Mouse (Mus musculus): Measurements from ENCODE around the gene Gm9964. TPM values are rescaled to one million over a fixed set of nuclear protein-coding genes. Genes with fewer than 3 reads are reported as not detected.
A peak's percentile ranks its signal among the peaks of the same experiment; 100 is the strongest.

The Gm9964 gene
- polyA plus RNA-seq (2016; fragmentation: Nextera tagmentation; extraction: Ambion mirVana) = not detected in 2 replicates

DNA sequence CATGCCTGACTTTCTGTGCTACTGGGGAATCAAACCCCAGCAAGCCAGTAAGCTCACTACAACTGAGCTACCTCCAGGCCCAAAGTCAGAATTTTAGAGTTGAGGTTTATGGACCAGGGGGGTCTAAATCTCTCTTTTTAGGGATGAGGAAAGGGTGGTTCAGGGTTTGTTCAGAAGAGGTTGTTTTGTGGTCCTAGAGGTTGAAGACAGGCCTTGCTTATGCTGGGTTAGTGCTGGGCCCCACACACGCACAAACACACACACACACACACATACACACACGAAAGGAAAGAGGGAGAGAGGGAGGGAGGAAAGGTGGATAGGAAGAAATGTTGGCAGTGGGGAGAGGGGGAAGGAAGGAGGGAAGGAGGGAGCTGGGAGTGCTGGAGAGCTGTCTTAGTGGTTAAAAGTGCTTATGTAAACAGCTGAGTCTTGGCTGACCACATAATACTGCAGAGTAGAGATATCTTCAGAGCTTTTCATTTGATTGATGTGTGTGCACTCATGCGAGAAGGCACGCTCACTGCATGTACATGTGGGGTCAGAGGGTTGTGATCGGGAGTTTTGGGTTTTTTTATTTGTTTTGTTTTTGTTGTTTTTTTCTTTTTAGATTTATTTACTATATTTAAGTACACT lies at the start of gene Gm9964:
Gene Gm9964 (minus strand): TSS at position 51 of the 636 bp plus-strand sequence.
- no peak for ATAC-seq
- H3K9ac ChIP-seq = no peak within 1 kb of the TSS
- 31% methylated on average over 5 of the region's 5 CpGs for WGBS (ENCODE audit: insufficient replicate concordance)

DNA sequence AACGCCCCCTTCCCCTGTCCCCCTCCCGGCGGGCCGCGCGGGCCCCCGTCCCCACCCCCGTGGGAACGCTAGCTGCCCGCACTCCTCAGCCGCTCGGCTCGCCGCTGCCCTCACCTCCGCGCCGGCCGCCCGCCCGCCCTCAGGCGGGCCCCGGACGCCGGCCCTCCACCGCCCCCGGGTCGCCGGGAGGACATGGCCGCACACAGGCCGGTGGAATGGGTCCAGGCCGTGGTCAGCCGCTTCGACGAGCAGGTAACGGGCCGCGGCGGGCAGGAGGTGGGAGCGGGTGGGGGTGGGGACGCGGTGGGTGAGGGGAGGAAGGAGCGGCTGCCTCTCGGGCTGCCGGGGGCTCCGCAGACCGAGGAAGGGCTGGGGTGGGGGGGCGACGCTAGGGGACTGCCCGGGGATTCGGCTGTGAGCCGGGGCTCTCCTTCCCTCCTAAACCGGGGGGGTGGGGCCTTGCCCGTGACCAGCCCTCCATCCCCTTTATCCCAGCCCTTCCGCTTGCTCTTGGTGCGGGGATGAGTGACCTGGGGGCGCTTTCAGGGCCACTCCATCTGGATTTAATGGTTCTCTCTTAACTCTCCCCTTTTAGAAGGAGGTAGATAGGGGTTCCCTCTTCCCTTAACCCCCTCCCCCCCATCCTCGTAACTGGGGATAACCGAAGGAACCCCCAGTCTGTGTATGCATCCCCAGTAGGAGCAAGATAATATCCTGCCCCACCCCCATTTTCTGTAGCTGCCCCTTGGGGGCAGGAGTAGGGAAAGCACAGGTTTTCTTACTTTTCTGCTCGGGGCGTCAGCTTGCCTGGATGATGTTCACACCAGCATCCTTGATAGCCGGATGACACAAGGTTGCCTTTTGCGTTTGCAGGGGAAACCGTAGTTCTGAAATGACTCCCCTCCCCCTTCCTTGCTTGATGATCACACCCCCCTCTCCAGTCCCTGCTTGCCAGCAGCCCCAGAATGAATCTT lies 43.4 kb upstream of the Gm9964 start:
- Histone ChIP-seq H3K27me3 (replicated peaks) (no peaks in the 10 kb centered on the region), H3K4me3 (peak overlapping the region; percentile 99), H3K27ac (peak overlapping the region; percentile 81), H3K9ac (peak overlapping the region; percentile 97), H3K4me2 (peak overlapping the region; percentile 98), H3K9me3 (replicated peaks) (no peaks in the 10 kb centered on the region), H3K4me1 (peaks cover 23% of the 10 kb centered on the region), H3K36me3 (no peaks in the 10 kb centered on the region)
- WGBS (ENCODE audit: insufficient replicate concordance) = 2% methylated on average over 34 of the region's 63 CpGs
- ATAC-seq = peak; percentile 70

More for the DNA sequence above, at the start of gene Gm9964:
- Histone ChIP-seq H3K4me2 (no peak within 1 kb of the TSS), H3K36me3 (no peaks in the 10 kb centered on the region), H3K27me3 (replicated peaks) (no peaks in the 10 kb centered on the region), H3K4me3 (no peak within 1 kb of the TSS), H3K4me1 (0 out of 2 replicates have a peak, but pooled peaks cover 3% of the 10 kb centered on the region), H3K9me3 (replicated peaks) (no peaks in the 10 kb centered on the region), H3K27ac (no peak within 1 kb of the TSS)

GRCm38 (mm10) chr11:79339234-79339807 lies 42.6 kb upstream of the Gm9964 start, which contains the start of gene Nf1:
TSS of gene Nf1 (plus strand) at chr11:79339693.
- under 1% methylated on average over 47 of the region's 49 CpGs for WGBS (ENCODE audit: insufficient replicate concordance)
- peak; percentile 86 for ATAC-seq
- H3K27ac ChIP-seq = peak within 1 kb of the TSS; percentile 81

GRCm38 (mm10) chr11:79338621-79339020 lies 41.9 kb upstream of the Gm9964 start:
- Histone ChIP-seq H3K27ac (0 out of 2 replicates have a peak overlapping the region, but pooled peaks have one; percentile 81), H3K4me3 (peak overlapping the region; percentile 99), H3K9me3 (replicated peaks) (no peaks in the 10 kb centered on the region), H3K4me1 (peaks cover 23% of the 10 kb centered on the region), H3K27me3 (replicated peaks) (no peaks in the 10 kb centered on the region), H3K36me3 (no peaks in the 10 kb centered on the region), H3K9ac (peak overlapping the region; percentile 97), H3K4me2 (peak overlapping the region; percentile 98)
- ATAC-seq = no peak
- WGBS (ENCODE audit: insufficient replicate concordance) = 36% methylated on average over 4 of the region's 4 CpGs

More at GRCm38 (mm10) chr11:79339234-79339807, 42.6 kb upstream of the Gm9964 start, which contains the start of gene Nf1:
- H3K9me3 ChIP-seq (replicated peaks) = no peaks in the 10 kb centered on the region
- peak within 1 kb of the TSS; percentile 97 for H3K9ac ChIP-seq
- peak within 1 kb of the TSS; percentile 99 for H3K4me3 ChIP-seq
- H3K4me1 ChIP-seq = peaks cover 23% of the 10 kb centered on the region
- H3K36me3 ChIP-seq = no peaks in the 10 kb centered on the region
- no peaks in the 10 kb centered on the region for H3K27me3 ChIP-seq (replicated peaks)
- peak within 1 kb of the TSS; percentile 98 for H3K4me2 ChIP-seq

- no peak overlapping the region for H3K27ac ChIP-seq
- peaks cover 23% of the 10 kb centered on the region for H3K4me1 ChIP-seq
- H3K9me3 ChIP-seq (replicated peaks) = no peaks in the 10 kb centered on the region
- no peaks in the 10 kb centered on the region for H3K36me3 ChIP-seq
- 77% methylated on average over 5 of the region's 5 CpGs for WGBS (ENCODE audit: insufficient replicate concordance)
- no peaks in the 10 kb centered on the region for H3K27me3 ChIP-seq (replicated peaks)
- no peak overlapping the region for H3K4me3 ChIP-seq
- H3K4me2 ChIP-seq = no peak overlapping the region
- ATAC-seq = no peak
- H3K9ac ChIP-seq = no peak overlapping the region
Observed at GRCm38 (mm10) chr11:79336722-79337267, 40.1 kb upstream of the Gm9964 start.

- H3K4me3 ChIP-seq = no peak overlapping the region
- WGBS (ENCODE audit: insufficient replicate concordance) = 86% methylated on average over 6 of the region's 6 CpGs
- H3K27ac ChIP-seq = no peak overlapping the region
- ATAC-seq = no peak
- peaks cover 10% of the 10 kb centered on the region for H3K4me1 ChIP-seq
- H3K36me3 ChIP-seq = no peaks in the 10 kb centered on the region
- H3K9ac ChIP-seq = no peak overlapping the region
- no peak overlapping the region for H3K4me2 ChIP-seq
- no peaks in the 10 kb centered on the region for H3K27me3 ChIP-seq (replicated peaks)
- H3K9me3 ChIP-seq (replicated peaks) = no peaks in the 10 kb centered on the region
Observed at GRCm38 (mm10) chr11:79335077-79335476, 38.4 kb upstream of the Gm9964 start.

DNA sequence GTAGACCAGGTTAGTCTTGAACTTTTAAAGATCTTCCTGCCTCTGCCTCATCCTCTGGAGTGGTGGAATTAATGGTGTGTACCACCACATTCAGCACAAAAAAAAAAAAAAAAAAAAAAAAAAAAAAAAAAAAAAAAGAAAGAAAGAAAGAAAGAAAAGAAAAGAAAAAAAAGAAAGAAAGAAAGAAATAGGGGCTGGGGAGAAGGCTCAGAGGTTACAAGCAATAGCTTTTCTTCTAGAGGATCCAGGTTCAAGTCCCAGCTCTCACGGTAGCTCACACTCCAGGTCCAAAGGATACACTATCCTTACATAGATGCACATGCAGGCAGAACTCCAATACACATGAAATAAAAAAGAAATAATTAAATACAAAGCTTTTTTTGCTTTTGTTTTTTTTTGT lies 32.9 kb upstream of the Gm9964 start:
- no peak for ATAC-seq
- Histone ChIP-seq H3K9ac (no peak overlapping the region), H3K36me3 (no peaks in the 10 kb centered on the region), H3K9me3 (replicated peaks) (no peaks in the 10 kb centered on the region), H3K4me1 (no peaks in the 10 kb centered on the region), H3K27ac (no peak overlapping the region), H3K27me3 (replicated peaks) (no peaks in the 10 kb centered on the region), H3K4me2 (no peak overlapping the region), H3K4me3 (no peak overlapping the region)
- whole genome bisulfite sequencing (ENCODE audit: insufficient replicate concordance) = 91% methylated on average over 1 of the region's 1 CpGs

- Histone ChIP-seq H3K4me3 (no peak overlapping the region), H3K9me3 (replicated peaks) (no peaks in the 10 kb centered on the region), H3K27me3 (replicated peaks) (no peaks in the 10 kb centered on the region), H3K9ac (no peak overlapping the region), H3K4me1 (no peaks in the 10 kb centered on the region), H3K36me3 (no peaks in the 10 kb centered on the region), H3K27ac (no peak overlapping the region), H3K4me2 (no peak overlapping the region)
- WGBS (ENCODE audit: insufficient replicate concordance) = 62% methylated on average over 4 of the region's 4 CpGs
- ATAC-seq = no peak
Observed at GRCm38 (mm10) chr11:79328060-79328459, 31.4 kb upstream of the Gm9964 start.

GRCm38 (mm10) chr11:79327106-79327505 lies 30.4 kb upstream of the Gm9964 start:
- Histone ChIP-seq H3K4me3 (no peak overlapping the region), H3K36me3 (no peaks in the 10 kb centered on the region), H3K27me3 (replicated peaks) (no peaks in the 10 kb centered on the region), H3K9me3 (replicated peaks) (no peaks in the 10 kb centered on the region), H3K9ac (no peak overlapping the region), H3K27ac (no peak overlapping the region), H3K4me1 (no peaks in the 10 kb centered on the region), H3K4me2 (no peak overlapping the region)
- ATAC-seq = no peak
- WGBS (ENCODE audit: insufficient replicate concordance) = 44% methylated on average over 4 of the region's 4 CpGs

DNA sequence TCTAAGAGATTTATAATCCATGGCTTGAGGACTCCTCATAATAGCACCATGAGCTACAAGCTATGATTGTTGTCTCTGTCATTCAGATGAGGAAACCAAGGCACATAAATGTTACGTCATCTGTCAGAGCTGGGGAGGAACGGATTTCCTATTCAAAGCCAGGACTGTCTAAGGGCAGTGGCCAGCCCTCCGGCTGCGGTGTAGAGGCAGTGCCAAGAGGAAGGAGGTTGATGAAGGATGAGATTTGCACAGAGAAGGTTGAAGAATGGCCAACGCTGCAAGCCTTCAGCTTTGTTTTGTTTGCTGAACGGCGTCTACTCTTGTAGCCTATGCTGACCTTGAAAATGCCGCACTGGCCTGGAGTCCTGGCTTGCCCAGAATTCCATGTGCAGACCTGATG lies 29.0 kb upstream of the Gm9964 start:
- 48% methylated on average over 8 of the region's 8 CpGs for WGBS (ENCODE audit: insufficient replicate concordance)
- Histone ChIP-seq H3K4me3 (no peak overlapping the region), H3K9ac (no peak overlapping the region), H3K4me1 (no peaks in the 10 kb centered on the region), H3K27ac (no peak overlapping the region), H3K9me3 (replicated peaks) (no peaks in the 10 kb centered on the region), H3K27me3 (replicated peaks) (no peaks in the 10 kb centered on the region), H3K4me2 (no peak overlapping the region), H3K36me3 (no peaks in the 10 kb centered on the region)
- no peak for ATAC-seq

DNA sequence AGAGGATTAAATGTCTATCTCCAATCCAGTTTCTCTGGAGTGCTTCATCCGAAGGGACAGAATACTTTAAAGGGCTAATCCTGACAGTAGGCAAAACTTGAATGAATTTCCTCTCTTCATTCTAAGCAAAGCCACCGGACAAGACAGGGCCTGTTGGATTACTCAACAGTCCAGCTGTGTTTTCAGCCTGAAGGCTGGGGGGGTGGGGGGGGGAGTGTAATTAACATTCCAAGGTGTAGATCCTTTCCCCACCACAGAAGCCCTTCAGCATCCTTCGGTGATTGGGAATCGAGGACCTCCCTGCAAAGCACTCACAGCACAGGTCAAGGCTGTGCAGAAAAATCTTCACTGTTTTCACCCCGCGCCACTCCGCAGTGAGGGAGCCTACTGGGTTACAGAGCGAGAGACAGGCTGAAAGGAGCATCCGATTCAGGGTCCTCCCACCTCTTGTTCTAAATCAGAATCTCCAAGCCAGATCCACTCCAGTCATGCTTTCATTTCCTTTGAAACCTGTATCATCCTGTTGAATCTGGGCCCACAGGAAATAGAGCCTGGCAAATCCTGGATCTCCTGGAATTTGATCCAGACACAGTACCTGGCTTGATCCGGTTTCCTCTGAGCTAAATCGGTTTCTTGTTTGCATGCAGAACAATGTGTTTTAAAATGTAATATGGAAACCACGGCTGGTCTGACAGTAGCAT lies 27.4 kb upstream of the Gm9964 start:
- H3K4me2 ChIP-seq = no peak overlapping the region
- no peaks in the 10 kb centered on the region for H3K4me1 ChIP-seq
- no peaks in the 10 kb centered on the region for H3K36me3 ChIP-seq
- H3K4me3 ChIP-seq = no peak overlapping the region
- 66% methylated on average over 12 of the region's 12 CpGs for WGBS (ENCODE audit: insufficient replicate concordance)
- no peaks in the 10 kb centered on the region for H3K27me3 ChIP-seq (replicated peaks)
- H3K9ac ChIP-seq = no peak overlapping the region
- ATAC-seq = no peak
- no peaks in the 10 kb centered on the region for H3K9me3 ChIP-seq (replicated peaks)
- H3K27ac ChIP-seq = no peak overlapping the region
